Mouse (Mus musculus): ENCODE results near the gene Dhtkd1. TPM values are rescaled to one million over a fixed set of nuclear protein-coding genes. Genes with fewer than 3 reads are reported as not detected.
"Not testable (repeated sequence)": the region's sequence is repeated elsewhere in the genome, so short reads cannot be mapped to it uniquely, and the experiment has no call there.

Gene Dhtkd1
- polyA plus RNA-seq (2015; fragmentation: Nextera tagmentation; extraction: Ambion mirVana) = 4.2 and 4.6 TPM in 2 replicates

- H3K4me1 ChIP-seq = peaks cover 13% of the 10 kb centered on the region
- H3K27ac ChIP-seq = no peak within 1 kb of the TSS
- peak within 1 kb of the TSS; percentile 65 for H3K4me2 ChIP-seq
- no peaks in the 10 kb centered on the region for H3K27me3 ChIP-seq
- no peaks in the 10 kb centered on the region for H3K36me3 ChIP-seq (ENCODE audit: poor library complexity, severe bottlenecking)
- peak within 1 kb of the TSS; percentile 69 for H3K9ac ChIP-seq
- no peaks in the 10 kb centered on the region for H3K9me3 ChIP-seq (replicated peaks)
- ATAC-seq = peak; percentile 97
- WGBS = under 1% methylated on average over 36 of the region's 36 CpGs
- H3K4me3 ChIP-seq = peak within 1 kb of the TSS; percentile 49
These were observed at the start of gene Dhtkd1 for GRCm38 (mm10) chr2:5942416-5943032. Dhtkd1 (minus strand) TSS chr2:5942792.

- H3K9ac ChIP-seq = no peak overlapping the region
- H3K4me1 ChIP-seq = no peaks in the 10 kb centered on the region
- no peak overlapping the region for H3K27ac ChIP-seq
- H3K4me3 ChIP-seq = no peak overlapping the region
- no peaks in the 10 kb centered on the region for H3K9me3 ChIP-seq (replicated peaks)
- H3K36me3 ChIP-seq (ENCODE audit: poor library complexity, severe bottlenecking) = peaks cover 45% of the 10 kb centered on the region
- no peak for ATAC-seq
- WGBS = 96% methylated on average over 4 of the region's 4 CpGs
- no peaks in the 10 kb centered on the region for H3K27me3 ChIP-seq
- H3K4me2 ChIP-seq = no peak overlapping the region
These were observed 34.9 kb upstream of the Dhtkd1 start for GRCm38 (mm10) chr2:5977532-5977931.

- ATAC-seq; H3K4me3 ChIP-seq; H3K4me2 ChIP-seq; H3K9ac ChIP-seq; H3K27ac ChIP-seq; H3K4me1 ChIP-seq; H3K27me3 ChIP-seq; H3K9me3 ChIP-seq (replicated peaks): not testable (repeated sequence)
- 98% methylated on average over 3 of the region's 3 CpGs for WGBS
- peaks cover 24% of the 10 kb centered on the region for H3K36me3 ChIP-seq (ENCODE audit: poor library complexity, severe bottlenecking)
These were observed 28.0 kb upstream of the Dhtkd1 start for GRCm38 (mm10) chr2:5970629-5971028.

- H3K9ac ChIP-seq = no peak overlapping the region
- H3K27me3 ChIP-seq = no peaks in the 10 kb centered on the region
- no peak overlapping the region for H3K4me2 ChIP-seq
- WGBS = 95% methylated on average over 3 of the region's 3 CpGs
- H3K4me1 ChIP-seq = peaks cover 11% of the 10 kb centered on the region
- H3K27ac ChIP-seq = no peak overlapping the region
- ATAC-seq = no peak
- H3K36me3 ChIP-seq (ENCODE audit: poor library complexity, severe bottlenecking) = peaks cover 28% of the 10 kb centered on the region
- H3K4me3 ChIP-seq = no peak overlapping the region
- H3K9me3 ChIP-seq (replicated peaks) = no peaks in the 10 kb centered on the region
These were observed 23.4 kb upstream of the Dhtkd1 start for GRCm38 (mm10) chr2:5965972-5966371.

- H3K36me3 ChIP-seq (ENCODE audit: poor library complexity, severe bottlenecking) = peaks cover 40% of the 10 kb centered on the region
- H3K4me3 ChIP-seq; H3K27ac ChIP-seq; H3K4me2 ChIP-seq; ATAC-seq; H3K9ac ChIP-seq; H3K9me3 ChIP-seq (replicated peaks); H3K27me3 ChIP-seq: not testable (repeated sequence)
- H3K4me1 ChIP-seq = peaks cover 11% of the 10 kb centered on the region
- WGBS = 86% methylated on average over 4 of the region's 4 CpGs
These were observed 21.1 kb upstream of the Dhtkd1 start for GRCm38 (mm10) chr2:5963729-5964128.

- H3K4me2 ChIP-seq = no peak overlapping the region
- WGBS = 41% methylated on average over 2 of the region's 2 CpGs
- H3K36me3 ChIP-seq (ENCODE audit: poor library complexity, severe bottlenecking) = peaks cover 55% of the 10 kb centered on the region
- no peak overlapping the region for H3K4me3 ChIP-seq
- no peaks in the 10 kb centered on the region for H3K27me3 ChIP-seq
- peaks cover 11% of the 10 kb centered on the region for H3K4me1 ChIP-seq
- no peaks in the 10 kb centered on the region for H3K9me3 ChIP-seq (replicated peaks)
- ATAC-seq = peak; percentile 88
- no peak overlapping the region for H3K9ac ChIP-seq
- no peak overlapping the region for H3K27ac ChIP-seq
These were observed 19.7 kb upstream of the Dhtkd1 start for GRCm38 (mm10) chr2:5962265-5962664.

- Histone ChIP-seq H3K4me3 (no peak overlapping the region), H3K27me3 (no peaks in the 10 kb centered on the region), H3K4me1 (peaks cover 9% of the 10 kb centered on the region), H3K27ac (no peak overlapping the region), H3K4me2 (no peak overlapping the region), H3K9me3 (replicated peaks) (no peaks in the 10 kb centered on the region), H3K36me3 (ENCODE audit: poor library complexity, severe bottlenecking) (peaks cover 34% of the 10 kb centered on the region), H3K9ac (no peak overlapping the region)
- 95% methylated on average over 9 of the region's 9 CpGs for WGBS
- no peak for ATAC-seq
These were observed 15.1 kb upstream of the Dhtkd1 start for GRCm38 (mm10) chr2:5957705-5958104.

- Histone ChIP-seq H3K4me2 (peak overlapping the region; percentile 89), H3K9me3 (replicated peaks) (no peaks in the 10 kb centered on the region), H3K27ac (peak overlapping the region; percentile 83), H3K4me1 (peaks cover 14% of the 10 kb centered on the region), H3K9ac (peak overlapping the region; percentile 83), H3K36me3 (ENCODE audit: poor library complexity, severe bottlenecking) (no peaks in the 10 kb centered on the region), H3K27me3 (no peaks in the 10 kb centered on the region), H3K4me3 (peak overlapping the region; percentile 95)
- no peak for ATAC-seq
- WGBS = under 1% methylated on average over 46 of the region's 46 CpGs
These were observed 9.1 kb upstream of the Dhtkd1 start for GRCm38 (mm10) chr2:5951621-5952211.

GRCm38 (mm10) chr2:5950766-5951595, 8.4 kb upstream of the Dhtkd1 start, which contains the start of gene Upf2:
Upf2 (plus strand) TSS chr2:5951469.
- Histone ChIP-seq H3K36me3 (ENCODE audit: poor library complexity, severe bottlenecking) (no peaks in the 10 kb centered on the region), H3K4me1 (peaks cover 14% of the 10 kb centered on the region), H3K9ac (peak within 1 kb of the TSS; percentile 83), H3K9me3 (replicated peaks) (no peaks in the 10 kb centered on the region), H3K4me2 (peak within 1 kb of the TSS; percentile 89), H3K4me3 (peak within 1 kb of the TSS; percentile 95), H3K27ac (peak within 1 kb of the TSS; percentile 83), H3K27me3 (no peaks in the 10 kb centered on the region)
- peak; percentile 98 for ATAC-seq
- under 1% methylated on average over 38 of the region's 54 CpGs for WGBS

GRCm38 (mm10) chr2:5950305-5950704, 7.7 kb upstream of the Dhtkd1 start:
- whole genome bisulfite sequencing = 7% methylated on average over 6 of the region's 6 CpGs
- peaks cover 14% of the 10 kb centered on the region for H3K4me1 ChIP-seq
- peak overlapping the region; percentile 89 for H3K4me2 ChIP-seq
- no peak for ATAC-seq
- peak overlapping the region; percentile 33 for H3K27ac ChIP-seq
- H3K4me3 ChIP-seq = peak overlapping the region; percentile 95
- H3K9me3 ChIP-seq (replicated peaks) = no peaks in the 10 kb centered on the region
- H3K27me3 ChIP-seq = no peaks in the 10 kb centered on the region
- no peaks in the 10 kb centered on the region for H3K36me3 ChIP-seq (ENCODE audit: poor library complexity, severe bottlenecking)
- H3K9ac ChIP-seq = peak overlapping the region; percentile 66

- H3K4me3 ChIP-seq = peak overlapping the region; percentile 95
- H3K27me3 ChIP-seq; ATAC-seq; H3K9me3 ChIP-seq (replicated peaks); H3K27ac ChIP-seq; H3K36me3 ChIP-seq (ENCODE audit: poor library complexity, severe bottlenecking); H3K9ac ChIP-seq: not testable (repeated sequence)
- peaks cover 14% of the 10 kb centered on the region for H3K4me1 ChIP-seq
- 85% methylated on average over 9 of the region's 9 CpGs for WGBS
- peak overlapping the region; percentile 89 for H3K4me2 ChIP-seq
These were observed 7.2 kb upstream of the Dhtkd1 start for GRCm38 (mm10) chr2:5949821-5950220.

- no peak overlapping the region for H3K9ac ChIP-seq
- 93% methylated on average over 2 of the region's 2 CpGs for WGBS
These were observed 6.4 kb upstream of the Dhtkd1 start for GRCm38 (mm10) chr2:5948964-5949363.

More at GRCm38 (mm10) chr2:5948964-5949363, 6.4 kb upstream of the Dhtkd1 start:
- H3K9me3 ChIP-seq (replicated peaks) = no peaks in the 10 kb centered on the region
- peaks cover 14% of the 10 kb centered on the region for H3K4me1 ChIP-seq
- no peak overlapping the region for H3K4me3 ChIP-seq
- no peaks in the 10 kb centered on the region for H3K27me3 ChIP-seq
- no peak overlapping the region for H3K27ac ChIP-seq
- ATAC-seq = no peak
- no peak overlapping the region for H3K4me2 ChIP-seq
- H3K36me3 ChIP-seq (ENCODE audit: poor library complexity, severe bottlenecking) = no peaks in the 10 kb centered on the region
